Mouse (Mus musculus) urinary bladder, adult 18-20 months (tissue): ENCODE measurements around the gene Il1rapl1.

Source experiments
- DNase-seq, 2 experiments: peaks; one replicate each; pipeline ENCODE4 v3.0.0; 2022; ENCODE audit warnings: low spot score in 2 of 2, mixed read lengths in 2 of 2

Gene Il1rapl1

GRCm38 (mm10) chrX:88115609-88116073, at the start of gene Il1rapl1:
Gene Il1rapl1 (minus strand): TSS chrX:88115645.
- no peak for DNase-seq

DNA sequence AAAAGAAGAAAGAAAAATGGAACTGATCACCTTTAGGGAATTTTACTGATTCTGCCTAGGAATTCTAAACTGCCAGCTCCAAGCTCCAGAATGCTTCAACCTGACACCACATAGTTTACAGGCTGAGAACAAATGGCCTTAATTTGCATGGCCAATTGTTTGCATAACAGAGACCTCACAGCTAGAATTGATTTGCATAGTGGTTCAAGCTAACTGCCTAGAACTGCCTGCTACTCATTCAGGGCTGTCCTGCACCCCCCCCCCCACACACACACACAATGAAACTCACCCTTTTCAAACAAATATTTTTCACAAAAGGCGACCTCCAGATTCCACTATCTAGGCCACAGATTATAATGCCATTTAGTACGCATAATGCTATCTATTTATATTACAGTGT, 42.6 kb upstream of the Il1rapl1 start:
- DNase-seq, result no peak

- DNase-seq, result no peak
Observed at GRCm38 (mm10) chrX:88125612-88126011, 10.2 kb upstream of the Il1rapl1 start.

DNA sequence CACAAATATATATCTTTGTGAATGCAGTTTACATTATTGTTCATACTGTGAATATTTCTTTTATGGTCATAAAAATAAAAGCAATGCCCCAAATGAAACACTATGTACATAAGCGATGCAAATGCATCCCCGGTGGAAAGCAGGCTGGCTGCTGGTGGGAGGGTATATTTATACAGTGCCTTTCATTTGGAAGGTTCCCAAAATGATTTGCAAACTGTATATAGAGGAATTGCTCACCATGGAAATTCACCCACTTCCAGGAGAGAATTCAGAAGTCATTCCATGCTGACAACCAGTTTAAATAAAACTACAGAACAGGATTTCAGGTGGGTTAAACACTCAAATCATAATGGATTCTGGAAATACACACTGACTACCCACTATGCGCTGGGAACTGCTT, 4.6 kb upstream of the Il1rapl1 start:
- DNase-seq, result no peak

DNA sequence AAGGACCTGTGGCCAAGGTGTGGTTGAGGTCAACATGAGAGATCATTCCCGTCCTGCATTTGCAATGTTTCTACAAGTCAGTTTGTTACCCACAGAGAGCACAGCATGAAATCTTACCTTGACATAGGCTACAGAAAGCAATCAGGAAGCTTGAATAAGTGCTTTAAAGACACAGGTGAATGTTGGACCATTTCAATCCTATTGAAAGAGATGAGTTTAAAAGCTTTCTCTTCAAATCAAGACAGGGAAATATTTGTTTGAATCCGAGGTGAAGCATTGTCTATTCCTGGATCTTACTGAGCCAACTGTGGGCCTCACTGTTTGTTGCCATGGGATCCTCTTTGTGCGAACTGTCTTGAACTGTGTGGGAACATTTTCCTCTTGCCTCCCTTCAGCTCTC, 2.4 kb upstream of the Il1rapl1 start:
- no peak for DNase-seq

GRCm38 (mm10) chrX:88116326-88116725, 881 bp upstream of the Il1rapl1 start:
- DNase-seq, result no peak

- DNase-seq, result no peak
Observed at GRCm38 (mm10) chrX:88113561-88113960, 1.9 kb downstream of the Il1rapl1 start.

DNA sequence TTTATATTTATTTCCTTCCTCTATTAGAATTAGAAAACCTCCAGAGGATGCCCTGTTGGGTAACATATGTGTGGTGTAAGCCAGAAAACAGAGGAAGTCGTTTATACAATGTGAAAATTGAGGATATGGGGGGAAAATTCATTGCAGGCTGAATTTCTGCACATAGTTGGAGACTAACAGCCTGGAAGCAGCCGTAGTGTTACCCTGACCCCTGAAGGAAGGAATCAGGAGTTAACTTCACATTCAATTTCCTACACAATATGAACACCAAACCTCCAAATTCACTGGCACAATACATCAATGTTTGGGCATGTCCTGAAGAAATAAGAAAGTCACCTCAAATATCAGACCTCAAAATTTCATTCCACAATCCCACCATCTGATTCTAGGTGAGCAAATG, 3.2 kb downstream of the Il1rapl1 start:
- no peak for DNase-seq

- no peak for DNase-seq
Observed at GRCm38 (mm10) chrX:88109733-88110132, 5.7 kb downstream of the Il1rapl1 start.

DNA sequence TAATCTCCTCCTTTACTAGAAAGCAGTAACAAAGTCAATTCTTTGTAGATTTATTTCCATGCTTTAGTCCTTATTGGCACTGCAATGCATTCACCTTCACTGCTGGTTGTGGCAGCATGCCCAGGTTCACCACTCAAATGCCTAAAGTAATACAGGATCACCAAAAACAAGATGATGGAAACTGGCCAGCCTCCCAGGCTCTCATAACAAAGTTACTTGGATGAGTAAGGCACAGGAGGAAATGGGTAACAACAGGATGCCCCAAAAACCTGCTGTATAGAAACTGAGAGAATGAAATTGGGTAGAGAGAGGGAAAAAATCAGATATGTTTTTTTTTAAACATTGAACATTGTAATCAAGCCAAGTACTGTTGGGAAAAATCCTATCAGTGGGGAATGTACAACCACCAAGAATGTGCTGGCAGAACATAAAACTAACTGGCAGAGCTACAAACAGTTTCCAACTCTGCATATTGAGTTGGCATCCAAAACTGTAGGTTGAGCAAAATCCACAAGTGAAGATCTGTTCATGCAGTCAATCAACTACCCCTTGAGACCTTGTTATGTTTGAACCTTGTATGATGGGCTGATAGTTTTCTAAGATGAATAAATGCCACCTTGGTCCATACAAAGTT, 21.4 kb downstream of the Il1rapl1 start:
- no peak for DNase-seq

DNA sequence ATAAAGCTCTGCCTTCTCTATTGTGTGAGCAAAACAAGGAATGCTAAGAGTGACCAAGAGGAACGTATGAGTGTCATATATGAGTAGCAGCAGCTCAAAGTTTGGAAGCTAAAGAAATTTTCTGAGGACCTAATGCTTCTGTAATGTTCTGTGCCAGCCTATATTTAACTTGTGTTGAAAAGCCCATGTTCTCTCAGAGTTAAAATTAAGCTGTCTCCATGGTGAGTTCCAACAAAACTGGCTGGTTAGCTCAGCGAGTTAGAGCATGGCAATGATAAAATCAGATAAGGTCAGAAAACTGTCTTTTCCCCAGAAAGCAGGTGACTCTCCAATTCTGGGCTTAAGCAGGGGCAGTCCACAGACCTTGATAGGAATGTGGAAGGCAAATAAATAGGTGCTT, 25.6 kb downstream of the Il1rapl1 start:
- no peak for DNase-seq

DNA sequence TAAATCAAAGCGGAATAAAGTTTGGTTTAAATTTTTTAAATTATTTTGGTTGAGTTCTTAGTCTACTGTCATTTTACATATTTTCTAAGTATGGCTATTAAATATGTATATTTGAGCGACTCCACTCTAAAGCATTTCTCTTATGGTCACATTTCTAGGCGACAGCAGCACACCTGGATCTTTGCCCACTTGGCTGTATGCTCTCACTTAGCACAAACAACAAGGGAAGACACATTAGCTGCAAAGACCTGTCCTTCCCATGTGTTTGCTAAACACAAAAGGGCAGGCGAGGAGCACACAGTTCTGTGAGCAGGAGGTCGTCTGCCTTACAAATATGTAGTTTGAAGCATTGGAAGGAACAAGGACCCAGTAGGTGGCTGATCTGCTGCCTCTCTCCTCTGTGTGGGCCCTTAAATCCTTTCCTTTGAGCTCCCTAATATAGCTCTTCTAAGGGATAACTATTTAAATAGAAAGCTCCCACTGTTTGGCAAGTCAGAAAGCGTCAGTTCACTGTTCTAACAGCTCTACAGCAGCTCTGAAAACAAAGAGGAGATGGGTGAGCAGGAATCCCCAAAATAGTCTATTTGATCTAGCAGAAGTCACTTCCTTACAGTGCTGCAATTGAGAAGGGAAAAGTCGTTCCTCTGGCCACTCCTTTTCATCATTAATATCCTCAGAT, 42.6 kb downstream of the Il1rapl1 start:
- DNase-seq, result no peak

- DNase-seq, result no peak
Observed at GRCm38 (mm10) chrX:88070368-88070767, 45.1 kb downstream of the Il1rapl1 start.

GRCm38 (mm10) chrX:88043556-88043955, 71.9 kb downstream of the Il1rapl1 start:
- DNase-seq, result no peak

GRCm38 (mm10) chrX:88038984-88039383, 76.5 kb downstream of the Il1rapl1 start:
- no peak for DNase-seq

DNA sequence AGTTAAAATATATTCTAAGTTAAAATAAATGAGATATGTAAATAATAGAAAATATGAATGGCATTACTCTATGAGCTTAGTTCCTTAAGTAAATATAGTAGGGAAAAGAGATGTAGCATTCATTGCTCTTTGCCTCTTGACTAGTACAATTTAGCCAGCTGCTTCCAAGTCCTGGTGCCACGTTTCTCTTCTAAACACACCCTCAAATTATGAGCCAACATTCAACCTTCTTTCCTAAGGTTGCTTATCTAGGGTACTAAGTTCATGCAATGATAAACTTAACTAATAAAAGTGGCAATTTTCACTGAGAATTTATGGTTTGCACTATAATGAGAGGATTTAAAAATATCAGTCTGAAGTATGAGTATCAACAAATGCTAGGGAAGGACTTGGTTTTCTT, 218.3 kb downstream of the Il1rapl1 start:
- no peak for DNase-seq

DNA sequence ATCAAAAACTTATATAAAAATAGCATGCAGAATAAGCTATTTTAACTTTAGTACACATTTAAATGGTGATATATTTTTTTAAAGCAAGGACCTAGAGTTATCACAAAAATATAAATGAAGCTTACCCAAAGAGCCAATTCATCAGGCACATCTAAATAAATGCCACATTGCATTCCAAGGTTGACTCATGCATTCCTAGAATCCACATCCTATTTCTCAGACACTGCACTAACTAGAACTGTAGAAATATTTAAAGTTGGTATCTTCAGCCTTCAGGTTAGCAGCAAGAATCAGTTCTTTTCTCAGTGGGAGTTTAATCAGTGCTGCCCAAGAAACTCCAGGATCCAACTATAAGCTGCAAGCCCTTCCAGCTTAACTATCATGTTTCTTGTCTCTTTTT, 223.5 kb downstream of the Il1rapl1 start:
- no peak for DNase-seq

GRCm38 (mm10) chrX:87854107-87854506, 261.3 kb downstream of the Il1rapl1 start:
- DNase-seq, result no peak

GRCm38 (mm10) chrX:87813884-87814283, 301.6 kb downstream of the Il1rapl1 start:
- DNase-seq, result no peak

GRCm38 (mm10) chrX:87807717-87808116, 307.7 kb downstream of the Il1rapl1 start:
- DNase-seq, result no peak

- no peak for DNase-seq
Observed at GRCm38 (mm10) chrX:87793011-87793410, 322.4 kb downstream of the Il1rapl1 start.

GRCm38 (mm10) chrX:87710589-87710988, 404.9 kb downstream of the Il1rapl1 start:
- no peak for DNase-seq

DNA sequence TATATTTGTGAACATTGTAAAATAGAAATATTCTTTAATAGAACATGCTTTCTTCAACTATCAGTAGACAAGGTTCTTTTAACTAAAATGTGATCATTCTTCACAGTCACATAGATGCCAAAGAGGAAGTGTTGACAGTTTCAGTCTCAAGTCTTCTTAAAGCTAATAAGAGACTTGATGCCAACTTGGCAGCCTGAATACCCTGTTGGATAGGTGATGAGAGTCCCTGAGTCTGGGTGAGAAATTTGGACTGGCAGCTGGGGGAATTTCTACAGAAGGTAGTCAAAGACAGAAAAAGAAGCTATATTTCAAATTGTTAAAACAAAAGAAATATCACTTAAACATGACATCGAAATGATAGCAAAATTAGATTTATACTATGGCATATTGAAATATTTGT, 451.6 kb downstream of the Il1rapl1 start:
- no peak for DNase-seq

- no peak for DNase-seq
Observed at GRCm38 (mm10) chrX:87655644-87656043, 459.8 kb downstream of the Il1rapl1 start.
